Mouse (Mus musculus): ENCODE results near the gene Xpo6. TPM values are rescaled to one million over a fixed set of nuclear protein-coding genes. Genes with fewer than 3 reads are reported as not detected.

The Xpo6 gene
- polyA plus RNA-seq, 1 experiment from 2014 or later: 56.2 TPM

GRCm38 (mm10) chr7:126099163-126099775, 101.0 kb downstream of the Xpo6 start:
- Histone ChIP-seq H3K27ac (ENCODE audit: low read depth, low read length) (no peak overlapping the region), H3K9ac (ENCODE audit: low read length) (no peak overlapping the region), H3K9me3 (ENCODE audit: control insufficient read depth, low read length) (no peaks in the 10 kb centered on the region), H3K27me3 (ENCODE audit: control insufficient read depth, insufficient read depth, low read length) (no peaks in the 10 kb centered on the region), H3K4me2 (no peak overlapping the region), H3K36me3 (ENCODE audit: control insufficient read depth, insufficient read depth, low read length) (peaks cover 20% of the 10 kb centered on the region), H3K4me3 (ENCODE audit: low read depth, low read length) (no peak overlapping the region), H3K4me1 (ENCODE audit: control insufficient read depth, insufficient read depth, low read length) (no peaks in the 10 kb centered on the region)
- ATAC-seq (ENCODE audit: low FRiP score) (no peak), DNase-seq (ENCODE audit: low spot score, missing footprints) (no peak)
- 95% methylated on average over 7 of the region's 7 CpGs for WGBS

GRCm38 (mm10) chr7:126097219-126097915, 102.9 kb downstream of the Xpo6 start:
- ATAC-seq (ENCODE audit: low FRiP score) (no peak), DNase-seq (ENCODE audit: low spot score, missing footprints) (no peak)
- peaks cover 19% of the 10 kb centered on the region for H3K36me3 ChIP-seq (ENCODE audit: control insufficient read depth, insufficient read depth, low read length)

GRCm38 (mm10) chr7:126096596-126096995, 103.7 kb downstream of the Xpo6 start:
- H3K4me3 ChIP-seq (ENCODE audit: low read depth, low read length): no peak overlapping the region
- H3K4me2 ChIP-seq: no peak overlapping the region
- DNase-seq (ENCODE audit: low spot score, missing footprints) (no peak), ATAC-seq (ENCODE audit: low FRiP score) (no peak)
- H3K9me3 ChIP-seq (ENCODE audit: control insufficient read depth, low read length): no peaks in the 10 kb centered on the region
- no peak overlapping the region for H3K27ac ChIP-seq (ENCODE audit: low read depth, low read length)
- H3K27me3 ChIP-seq (ENCODE audit: control insufficient read depth, insufficient read depth, low read length): no peaks in the 10 kb centered on the region
- 87% methylated on average over 5 of the region's 5 CpGs for WGBS
- H3K9ac ChIP-seq (ENCODE audit: low read length): no peak overlapping the region
- H3K4me1 ChIP-seq (ENCODE audit: control insufficient read depth, insufficient read depth, low read length): no peaks in the 10 kb centered on the region
- peaks cover 11% of the 10 kb centered on the region for H3K36me3 ChIP-seq (ENCODE audit: control insufficient read depth, insufficient read depth, low read length)

More at GRCm38 (mm10) chr7:126097219-126097915, 102.9 kb downstream of the Xpo6 start:
- Histone ChIP-seq H3K4me3 (ENCODE audit: low read depth, low read length) (no peak overlapping the region), H3K9ac (ENCODE audit: low read length) (no peak overlapping the region), H3K4me1 (ENCODE audit: control insufficient read depth, insufficient read depth, low read length) (no peaks in the 10 kb centered on the region), H3K9me3 (ENCODE audit: control insufficient read depth, low read length) (no peaks in the 10 kb centered on the region), H3K27me3 (ENCODE audit: control insufficient read depth, insufficient read depth, low read length) (no peaks in the 10 kb centered on the region), H3K4me2 (no peak overlapping the region), H3K27ac (ENCODE audit: low read depth, low read length) (no peak overlapping the region)
- 90% methylated on average over 7 of the region's 9 CpGs for WGBS

GRCm38 (mm10) chr7:126094738-126095137, 105.6 kb downstream of the Xpo6 start:
- H3K27me3 ChIP-seq (ENCODE audit: control insufficient read depth, insufficient read depth, low read length): no peaks in the 10 kb centered on the region
- whole genome bisulfite sequencing: 89% methylated on average over 5 of the region's 5 CpGs
- ATAC-seq (ENCODE audit: low FRiP score) (no peak), DNase-seq (ENCODE audit: low spot score, missing footprints) (no peak)
- no peaks in the 10 kb centered on the region for H3K9me3 ChIP-seq (ENCODE audit: control insufficient read depth, low read length)
- no peak overlapping the region for H3K4me3 ChIP-seq (ENCODE audit: low read depth, low read length)
- H3K4me2 ChIP-seq: no peak overlapping the region
- no peaks in the 10 kb centered on the region for H3K4me1 ChIP-seq (ENCODE audit: control insufficient read depth, insufficient read depth, low read length)
- H3K9ac ChIP-seq (ENCODE audit: low read length): no peak overlapping the region
- peaks cover 3% of the 10 kb centered on the region; the same call in 1 of the 2 replicates for H3K36me3 ChIP-seq (ENCODE audit: control insufficient read depth, insufficient read depth, low read length)
- H3K27ac ChIP-seq (ENCODE audit: low read depth, low read length): no peak overlapping the region

DNA sequence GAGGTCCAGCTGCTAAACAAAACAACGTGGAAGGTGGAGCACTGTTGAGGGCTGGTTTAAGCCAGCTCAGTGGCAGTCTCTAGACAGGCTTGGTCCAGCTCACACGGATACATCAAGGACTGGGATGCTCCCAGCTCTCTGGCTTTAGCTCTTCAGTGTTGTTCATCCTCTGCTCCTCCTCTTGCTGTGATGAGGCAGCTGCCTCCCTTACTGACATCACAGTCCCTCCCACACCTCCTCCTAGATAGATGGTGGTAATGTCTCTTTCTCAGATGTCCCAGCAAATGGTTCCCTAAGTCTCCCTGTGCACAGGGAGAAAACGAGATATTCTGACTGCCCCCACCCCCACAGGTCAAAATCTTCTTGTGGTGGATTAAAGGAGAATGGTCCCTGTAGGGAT, 107.1 kb downstream of the Xpo6 start:
- peaks cover 3% of the 10 kb centered on the region; the same call in 1 of the 2 replicates for H3K36me3 ChIP-seq (ENCODE audit: control insufficient read depth, insufficient read depth, low read length)
- no peak overlapping the region for H3K27ac ChIP-seq (ENCODE audit: low read depth, low read length)
- no peaks in the 10 kb centered on the region for H3K27me3 ChIP-seq (ENCODE audit: control insufficient read depth, insufficient read depth, low read length)
- H3K9ac ChIP-seq (ENCODE audit: low read length): no peak overlapping the region
- DNase-seq (ENCODE audit: low spot score, missing footprints) (no peak), ATAC-seq (ENCODE audit: low FRiP score) (no peak)
- H3K4me3 ChIP-seq (ENCODE audit: low read depth, low read length): no peak overlapping the region
- no peak overlapping the region for H3K4me2 ChIP-seq
- H3K9me3 ChIP-seq (ENCODE audit: control insufficient read depth, low read length): no peaks in the 10 kb centered on the region
- 36% methylated on average over 3 of the region's 3 CpGs for WGBS
- H3K4me1 ChIP-seq (ENCODE audit: control insufficient read depth, insufficient read depth, low read length): no peaks in the 10 kb centered on the region

DNA sequence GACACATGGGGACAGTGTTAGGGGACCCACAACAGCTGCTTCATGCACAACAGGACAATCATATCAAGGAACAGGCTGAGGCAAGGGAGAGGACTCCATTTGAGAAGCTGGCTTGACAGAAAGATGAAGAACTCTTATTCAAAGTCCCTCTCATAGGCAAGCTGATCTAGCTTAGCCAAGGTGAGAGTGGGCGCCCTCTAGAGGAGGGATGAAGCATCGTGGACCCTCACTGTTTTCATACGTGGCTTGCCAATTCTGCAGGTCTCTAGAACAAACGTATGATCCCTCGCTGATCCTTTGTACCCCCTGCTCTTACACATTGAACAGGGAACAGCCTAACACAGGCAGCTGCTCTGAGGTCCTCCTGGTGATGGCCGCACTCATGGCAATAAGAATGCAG, 110.5 kb downstream of the Xpo6 start:
- H3K27me3 ChIP-seq (ENCODE audit: control insufficient read depth, insufficient read depth, low read length): no peaks in the 10 kb centered on the region; the same call in 1 of the 2 replicates
- peak; percentile 93 for DNase-seq (ENCODE audit: low spot score, missing footprints)
- 15% methylated on average over 6 of the region's 6 CpGs for WGBS
- H3K4me3 ChIP-seq (ENCODE audit: low read depth, low read length): no peak overlapping the region
- H3K27ac ChIP-seq (ENCODE audit: low read depth, low read length): no peak overlapping the region
- no peak overlapping the region for H3K9ac ChIP-seq (ENCODE audit: low read length)
- no peaks in the 10 kb centered on the region for H3K9me3 ChIP-seq (ENCODE audit: control insufficient read depth, low read length)
- peaks cover 4% of the 10 kb centered on the region; the same call in 1 of the 2 replicates for H3K4me1 ChIP-seq (ENCODE audit: control insufficient read depth, insufficient read depth, low read length)
- ATAC-seq (ENCODE audit: low FRiP score): no peak
- no peak overlapping the region for H3K4me2 ChIP-seq
- H3K36me3 ChIP-seq (ENCODE audit: control insufficient read depth, insufficient read depth, low read length): no peaks in the 10 kb centered on the region

GRCm38 (mm10) chr7:126088155-126088554, 112.1 kb downstream of the Xpo6 start:
- no peaks in the 10 kb centered on the region for H3K9me3 ChIP-seq (ENCODE audit: control insufficient read depth, low read length)
- peaks cover 4% of the 10 kb centered on the region; the same call in 1 of the 2 replicates for H3K4me1 ChIP-seq (ENCODE audit: control insufficient read depth, insufficient read depth, low read length)
- no peak overlapping the region for H3K27ac ChIP-seq (ENCODE audit: low read depth, low read length)
- peaks cover 12% of the 10 kb centered on the region for H3K27me3 ChIP-seq (ENCODE audit: control insufficient read depth, insufficient read depth, low read length)
- ATAC-seq (ENCODE audit: low FRiP score) (no peak), DNase-seq (ENCODE audit: low spot score, missing footprints) (no peak)
- no peaks in the 10 kb centered on the region for H3K36me3 ChIP-seq (ENCODE audit: control insufficient read depth, insufficient read depth, low read length)
- H3K9ac ChIP-seq (ENCODE audit: low read length): no peak overlapping the region
- no peak overlapping the region for H3K4me3 ChIP-seq (ENCODE audit: low read depth, low read length)
- no peak overlapping the region for H3K4me2 ChIP-seq
- WGBS: 25% methylated on average over 4 of the region's 6 CpGs

- no peak for ATAC-seq (ENCODE audit: low FRiP score)
- H3K27ac ChIP-seq (ENCODE audit: low read depth, low read length): no peak overlapping the region
- H3K36me3 ChIP-seq (ENCODE audit: control insufficient read depth, insufficient read depth, low read length): no peaks in the 10 kb centered on the region
- no peak overlapping the region for H3K4me3 ChIP-seq (ENCODE audit: low read depth, low read length)
- H3K4me2 ChIP-seq: no peak overlapping the region
- H3K9me3 ChIP-seq (ENCODE audit: control insufficient read depth, low read length): no peaks in the 10 kb centered on the region
- 78% methylated on average over 10 of the region's 10 CpGs for WGBS
- no peak for DNase-seq (ENCODE audit: low spot score, missing footprints)
- peaks cover 18% of the 10 kb centered on the region for H3K27me3 ChIP-seq (ENCODE audit: control insufficient read depth, insufficient read depth, low read length)
- peaks cover 4% of the 10 kb centered on the region; the same call in 1 of the 2 replicates for H3K4me1 ChIP-seq (ENCODE audit: control insufficient read depth, insufficient read depth, low read length)
- H3K9ac ChIP-seq (ENCODE audit: low read length): no peak overlapping the region
These were observed 112.7 kb downstream of the Xpo6 start for GRCm38 (mm10) chr7:126087602-126088001.

DNA sequence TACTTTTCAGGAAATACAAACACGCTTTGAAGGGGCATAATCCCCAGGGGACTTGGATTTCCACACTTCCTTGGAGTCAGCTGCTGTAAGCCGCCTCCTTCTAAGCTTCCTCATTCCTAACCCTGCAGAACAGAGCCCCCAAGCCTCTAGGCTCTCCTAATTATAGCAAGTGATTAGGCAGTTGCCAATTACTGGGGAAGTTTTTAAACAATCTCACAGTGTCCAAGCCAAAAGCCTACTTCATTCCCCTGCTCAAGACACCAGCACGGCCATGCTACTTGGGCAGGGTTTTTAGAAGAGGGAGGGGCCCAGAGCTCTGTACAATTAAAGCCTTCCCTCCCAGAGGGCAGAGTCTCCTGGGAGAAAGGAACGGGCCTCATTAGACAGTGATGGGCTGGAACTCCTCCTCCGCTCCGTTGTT, 114.0 kb downstream of the Xpo6 start:
- DNase-seq (ENCODE audit: low spot score, missing footprints) (no peak), ATAC-seq (ENCODE audit: low FRiP score) (peak; percentile 36)
- Histone ChIP-seq H3K9ac (ENCODE audit: low read length) (no peak overlapping the region), H3K4me2 (no peak overlapping the region), H3K4me3 (ENCODE audit: low read depth, low read length) (no peak overlapping the region), H3K27me3 (ENCODE audit: control insufficient read depth, insufficient read depth, low read length) (peaks cover 30% of the 10 kb centered on the region), H3K36me3 (ENCODE audit: control insufficient read depth, insufficient read depth, low read length) (no peaks in the 10 kb centered on the region), H3K4me1 (ENCODE audit: control insufficient read depth, insufficient read depth, low read length) (peaks cover 7% of the 10 kb centered on the region; the same call in 1 of the 2 replicates), H3K9me3 (ENCODE audit: control insufficient read depth, low read length) (no peaks in the 10 kb centered on the region), H3K27ac (ENCODE audit: low read depth, low read length) (no peak overlapping the region)
- WGBS: 27% methylated on average over 6 of the region's 6 CpGs

Measured in midbrain, embryonic 11.5 days (tissue).